Mouse (Mus musculus) ES-E14 (cell line): Measurements from ENCODE around the gene Fam25c.

Source experiments
- CHD2 ChIP-seq: IDR thresholded peaks from 2 replicates; pipeline ENCODE4 v1.6.1; 2014; ENCODE audit warnings: mild to moderate bottlenecking, low read depth, low read length, inconsistent platforms
- HCFC1 ChIP-seq: IDR thresholded peaks from 2 replicates; pipeline ENCODE4 v1.6.1; 2012; ENCODE audit warnings: low read length, inconsistent platforms, borderline replicate concordance; ENCODE audit not compliant: insufficient read depth
- MAFK ChIP-seq: IDR thresholded peaks from 2 replicates; pipeline ENCODE4 v1.6.1; 2014; ENCODE audit warnings: mild to moderate bottlenecking, low read depth, low read length, inconsistent platforms; ENCODE audit not compliant: insufficient read depth
- ZC3H11A ChIP-seq: IDR thresholded peaks from 2 replicates; pipeline ENCODE4 v1.6.1; 2012; ENCODE audit warnings: low read depth, mild to moderate bottlenecking, inconsistent platforms, low read length, borderline replicate concordance
- ZNF384 ChIP-seq: IDR thresholded peaks from 2 replicates; pipeline ENCODE4 v1.6.1; 2012; ENCODE audit warnings: low read depth, low read length, inconsistent platforms

DNA sequence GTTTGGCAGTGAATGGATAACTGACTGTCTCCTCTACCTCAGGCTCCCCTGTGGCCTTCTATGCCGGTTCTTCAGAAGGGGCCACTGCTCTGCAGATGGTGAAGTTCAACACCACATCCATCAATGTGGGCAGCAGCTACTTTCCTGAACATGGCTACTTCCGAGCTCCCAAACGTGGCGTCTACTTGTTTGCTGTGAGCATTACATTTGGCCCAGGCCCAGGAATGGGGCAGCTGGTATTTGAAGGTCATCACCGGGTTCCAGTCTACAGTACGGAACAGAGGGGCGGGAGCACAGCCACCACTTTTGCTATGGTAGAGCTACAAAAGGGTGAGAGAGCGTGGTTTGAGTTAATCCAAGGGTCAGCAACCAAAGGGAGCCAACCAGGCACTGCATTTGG is 47.6 kb upstream of the Fam25c start:
- no peak for TF ChIP-seq ZNF384
- TF ChIP-seq ZC3H11A = no peak
- TF ChIP-seq HCFC1 = no peak
- no peak for TF ChIP-seq CHD2
- TF ChIP-seq MAFK = no peak
